Mouse (Mus musculus) activated CD4-positive, CD25-positive, alpha-beta regulatory T cell, adult 4 months (primary cell): ENCODE measurements at regions not wholly inside any gene's neighbourhood (a gene's known extent, or its start where the extent isn't known, plus 50 kb on each side); places are given as distances from the start of the nearest gene placed in this dataset.

Source experiments
- ATAC-seq: one replicate; pipeline ENCODE4 v1.8.0; 2017

DNA sequence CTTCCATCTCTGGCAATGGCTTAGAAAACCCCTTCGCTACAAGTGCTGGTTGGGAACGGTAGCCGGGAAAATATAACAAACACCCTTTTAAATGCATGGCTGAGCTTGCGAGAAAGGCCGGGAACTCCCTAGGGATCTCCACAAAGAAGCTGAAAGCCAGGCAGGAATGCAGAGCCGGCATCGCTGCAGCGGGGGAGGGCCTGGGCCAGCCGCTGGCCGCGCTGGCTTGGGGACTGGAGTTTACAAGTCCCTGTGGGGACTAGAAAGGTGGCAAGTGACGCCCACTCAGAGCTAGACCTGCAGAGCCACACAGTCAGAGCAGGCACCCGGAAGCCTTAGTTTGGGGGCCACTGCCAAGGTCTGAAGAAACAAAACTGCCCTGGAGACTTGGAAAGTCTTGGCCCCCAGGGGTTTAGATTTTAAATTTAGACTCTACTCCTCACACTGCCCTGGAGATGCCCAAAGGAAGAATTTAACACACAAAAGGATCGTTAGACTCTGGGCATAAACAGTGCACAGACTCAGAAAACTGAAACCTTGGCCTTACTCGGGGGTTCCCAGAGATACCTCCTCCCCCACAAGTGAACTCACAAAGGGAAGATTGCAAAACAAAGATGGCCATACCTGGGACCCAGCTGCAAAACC lies 59.4 kb downstream of the 1700001O22Rik start:
- ATAC-seq = no peak

DNA sequence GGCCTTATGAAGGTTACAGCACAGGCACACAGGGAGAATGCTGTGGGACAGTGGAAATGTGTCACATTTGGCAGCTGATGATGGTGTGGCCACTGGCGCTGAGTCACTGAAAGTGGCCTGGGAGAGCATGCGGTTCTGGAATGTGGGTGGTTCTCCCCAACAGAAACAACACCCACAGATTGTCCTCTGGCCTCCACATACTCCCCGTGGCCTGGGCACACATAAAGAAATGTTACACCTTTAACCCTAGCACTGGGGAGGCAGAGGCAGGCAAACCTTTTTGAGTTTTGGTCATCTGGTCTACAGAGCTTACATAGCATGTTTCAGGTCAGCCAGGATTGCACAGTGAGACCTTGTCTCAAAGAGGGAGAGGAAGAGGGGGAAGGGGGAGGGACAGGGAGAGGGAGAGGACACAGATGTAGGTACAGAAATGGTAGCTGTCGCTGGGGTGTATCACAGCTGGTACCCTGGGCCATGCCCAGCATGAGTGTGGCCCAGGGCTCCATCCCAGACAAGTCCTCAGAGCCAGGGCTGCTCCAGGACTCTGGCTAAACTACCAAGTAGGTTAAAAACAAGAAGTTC lies 60.1 kb downstream of the 1700001O22Rik start:
- no peak for ATAC-seq

DNA sequence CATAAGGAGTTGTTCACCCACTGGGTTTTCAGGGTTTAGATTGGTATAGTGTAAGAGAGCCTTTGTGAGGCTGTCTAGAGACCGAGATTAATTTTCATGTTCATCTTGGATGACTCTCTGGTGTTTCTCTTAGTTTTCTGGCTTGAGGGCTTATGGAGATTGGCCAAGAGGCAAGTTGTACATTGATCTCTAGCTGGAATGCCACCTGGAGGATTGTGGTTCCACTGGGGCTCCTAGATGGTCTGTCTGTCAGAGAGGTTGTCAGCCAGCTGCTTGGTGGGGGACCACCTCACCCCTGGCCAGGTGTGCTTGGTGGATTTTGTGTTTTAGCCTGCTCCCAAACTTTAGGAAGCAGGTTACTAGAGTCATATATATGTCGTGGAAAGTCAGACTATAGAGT lies 62.0 kb downstream of the 1700001O22Rik start:
- no peak for ATAC-seq

DNA sequence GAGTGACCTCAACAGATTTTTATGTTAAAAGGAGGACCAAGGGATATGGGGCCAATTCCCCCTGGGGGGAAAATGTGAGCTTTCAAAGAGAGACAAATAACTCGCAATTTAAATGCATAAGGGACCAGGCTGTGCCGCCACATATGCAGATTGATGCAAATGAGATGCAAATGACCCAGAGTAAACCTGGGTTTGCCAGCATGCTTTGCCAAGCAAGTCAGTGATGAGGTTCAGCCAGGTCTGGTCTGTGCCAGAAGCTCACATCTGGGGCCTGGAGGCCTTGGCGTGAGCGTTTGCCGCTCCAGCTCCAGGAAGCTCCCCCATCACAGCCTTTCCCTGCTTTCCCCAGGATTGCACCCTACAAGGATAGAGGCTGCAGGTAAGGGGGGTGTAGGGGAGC lies 65.7 kb downstream of the 1700001O22Rik start:
- no peak for ATAC-seq

DNA sequence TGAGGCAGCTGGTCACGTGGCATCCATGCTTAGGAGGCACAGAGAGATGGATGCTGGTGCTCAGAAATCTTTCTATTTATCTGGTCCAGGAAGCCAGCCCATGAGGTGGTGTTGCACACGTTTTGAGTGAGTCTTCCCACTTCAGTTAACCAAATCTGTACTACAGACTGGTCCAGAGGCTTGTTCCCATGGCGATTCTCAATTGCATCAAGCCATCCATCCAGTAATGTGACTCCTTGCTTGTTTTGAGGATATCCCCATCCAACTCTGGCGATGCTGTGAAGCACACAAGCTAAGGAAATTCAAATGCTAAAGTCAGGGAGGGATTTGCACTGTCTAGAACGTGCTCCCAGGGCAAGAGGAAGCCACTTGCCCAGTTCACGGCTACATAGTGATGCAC lies 66.8 kb downstream of the 1700001O22Rik start:
- ATAC-seq = no peak

DNA sequence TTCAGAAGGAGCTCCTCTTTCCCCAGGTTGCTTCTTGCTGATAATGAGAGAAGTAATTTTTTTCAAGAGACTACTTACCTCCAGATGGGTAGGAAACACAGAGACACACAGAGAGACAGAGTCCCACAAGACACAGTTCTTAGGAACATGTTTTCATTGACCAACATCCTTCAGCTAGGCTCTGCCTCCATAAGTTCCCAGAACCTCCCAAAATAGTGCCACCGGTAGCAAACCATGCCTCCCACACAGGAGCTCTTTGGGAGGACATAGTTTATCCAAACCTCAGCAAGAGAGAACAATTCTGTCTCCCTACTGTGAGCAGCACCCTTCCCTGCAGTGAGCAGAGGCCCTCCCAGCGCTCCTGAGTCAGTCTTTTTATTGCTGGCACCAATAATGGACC lies 67.2 kb downstream of the 1700001O22Rik start:
- no peak for ATAC-seq

DNA sequence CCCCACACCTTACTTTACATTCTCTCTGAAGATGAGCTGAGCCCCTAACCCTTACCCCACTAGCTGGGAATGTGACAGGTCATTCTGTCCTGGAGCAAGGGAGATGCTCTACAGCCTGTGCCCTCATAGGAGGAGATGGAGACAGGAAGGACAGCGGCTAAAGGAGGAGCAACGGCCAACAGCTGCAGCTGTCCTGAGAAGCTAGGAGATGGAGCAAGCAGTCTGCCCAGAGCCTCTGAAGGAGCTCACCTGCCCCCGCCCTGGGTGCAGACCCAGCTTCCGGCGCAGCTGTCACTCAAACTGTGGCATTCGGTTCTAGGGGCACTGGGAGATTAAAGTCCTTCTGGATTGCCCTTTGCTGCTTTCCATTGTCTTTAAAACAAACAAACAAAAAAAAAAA lies 69.6 kb downstream of the 1700001O22Rik start:
- no peak for ATAC-seq

DNA sequence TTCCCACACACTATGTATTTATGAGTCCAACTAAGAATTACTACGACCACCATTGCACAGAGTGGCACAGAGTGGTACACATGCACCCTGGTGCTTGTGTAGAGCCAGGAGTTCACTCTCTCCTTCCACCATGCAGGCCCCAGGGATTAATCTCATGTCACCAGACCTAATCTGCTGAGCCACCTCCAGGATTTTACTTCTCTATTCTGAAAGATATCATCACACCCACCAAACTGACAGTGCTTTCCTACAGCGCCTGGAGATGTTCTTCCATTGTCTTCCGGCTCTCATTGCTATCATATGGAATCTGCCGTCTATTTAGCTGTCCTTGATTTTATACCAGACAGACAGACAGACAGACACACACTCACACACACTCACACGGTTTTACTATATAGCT lies 71.6 kb downstream of the 1700001O22Rik start:
- no peak for ATAC-seq

DNA sequence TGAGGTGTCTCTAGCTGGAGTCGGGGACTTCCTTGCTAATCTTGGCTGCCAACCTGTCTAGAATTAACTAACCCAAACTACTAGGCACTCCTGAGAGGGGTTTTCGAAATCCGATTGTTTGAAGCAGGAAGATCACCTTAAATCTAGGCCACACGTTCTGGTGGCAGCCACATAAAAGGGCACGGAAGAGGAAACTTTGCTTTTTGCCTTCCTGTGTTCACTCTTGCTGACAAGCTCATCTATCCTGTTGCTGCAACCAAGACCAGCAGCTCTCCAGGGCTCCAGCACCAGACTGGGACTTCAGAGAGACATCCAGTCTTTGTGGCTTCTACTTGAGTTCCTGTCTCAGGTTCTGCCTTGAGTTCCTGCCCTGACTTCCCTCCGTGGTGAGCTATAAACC lies 75.5 kb downstream of the 1700001O22Rik start:
- ATAC-seq = peak; percentile 28

DNA sequence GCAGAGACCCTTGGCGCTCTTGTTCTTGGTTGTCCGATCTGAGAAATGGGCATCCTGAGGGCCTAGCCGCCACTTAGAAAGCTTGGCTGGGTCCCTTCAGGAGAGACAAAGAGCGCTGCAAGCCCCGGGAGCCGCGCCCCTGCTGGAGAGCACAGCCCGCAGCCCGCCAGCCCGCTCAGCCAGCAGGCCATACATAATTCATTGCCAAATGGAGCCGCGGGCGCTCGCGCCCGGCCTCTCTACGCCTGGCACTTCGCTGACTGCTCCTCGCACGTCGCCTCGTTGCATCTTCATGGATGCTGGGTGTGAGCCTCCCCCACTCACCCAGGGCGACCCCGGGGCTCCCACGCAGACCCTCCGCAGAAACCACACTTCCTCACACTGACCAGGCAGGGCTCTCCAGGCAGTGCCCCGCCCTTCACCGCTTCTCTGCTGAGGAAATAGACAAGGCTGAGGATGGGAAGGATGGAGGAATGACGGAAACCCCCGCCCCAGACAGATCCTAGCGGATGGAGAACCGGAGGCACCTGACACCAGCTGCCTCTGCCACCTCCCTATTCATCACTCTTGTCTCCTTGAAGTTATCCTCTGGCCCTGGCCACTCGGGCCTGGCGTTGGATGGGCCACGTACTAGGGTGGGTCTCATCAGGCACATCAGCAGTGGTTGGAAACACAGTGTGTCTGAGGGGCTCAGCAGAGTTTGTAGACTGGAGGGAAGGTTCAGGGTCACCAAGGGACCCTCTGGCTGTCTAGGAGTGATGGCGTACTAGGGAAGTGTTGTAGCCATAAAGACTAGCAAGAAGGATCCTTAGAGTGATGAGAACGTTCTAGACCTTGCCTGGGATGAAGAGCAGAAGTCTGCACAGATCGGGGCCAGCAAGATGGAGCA lies 77.6 kb downstream of the 1700001O22Rik start:
- no peak for ATAC-seq

DNA sequence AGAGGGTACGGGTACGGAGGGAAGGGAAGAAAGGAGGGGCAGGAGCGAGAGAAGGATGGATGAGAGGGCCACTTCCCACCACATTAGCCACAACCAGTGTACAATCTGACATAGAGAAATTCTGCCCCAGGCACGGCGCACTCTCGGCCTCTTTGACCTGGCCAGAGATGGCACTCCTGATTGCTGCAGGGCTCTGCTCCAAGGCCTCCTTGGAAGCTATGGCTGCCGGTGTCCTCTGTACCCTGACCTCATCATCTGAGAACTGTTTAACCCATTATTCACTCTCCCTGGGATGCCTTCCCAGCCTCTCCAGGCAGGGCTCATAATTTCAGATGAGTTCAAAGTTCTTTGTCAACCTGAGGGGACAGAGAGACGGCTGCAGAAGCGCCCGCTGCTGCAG lies 78.3 kb downstream of the 1700001O22Rik start:
- no peak for ATAC-seq

DNA sequence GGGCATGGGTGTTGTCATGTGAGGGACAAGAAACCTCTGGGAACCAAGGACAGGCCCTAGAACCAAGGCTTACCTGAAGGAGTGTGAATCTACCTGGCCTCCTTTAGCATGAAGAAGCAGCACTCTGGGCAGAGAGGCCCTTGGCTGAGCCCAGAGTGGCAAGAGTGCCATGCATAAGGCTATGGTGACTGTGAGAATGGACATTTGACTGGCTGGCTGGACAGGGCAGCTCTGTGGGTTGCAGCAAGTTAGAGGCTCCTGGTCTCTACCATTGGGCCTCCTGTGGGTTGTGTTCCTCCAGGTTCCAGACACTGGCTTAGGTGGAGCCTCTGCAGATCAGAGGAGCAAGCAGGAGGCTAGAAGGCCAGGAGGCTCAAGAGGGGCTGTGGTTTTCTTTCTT lies 78.9 kb downstream of the 1700001O22Rik start:
- no peak for ATAC-seq

DNA sequence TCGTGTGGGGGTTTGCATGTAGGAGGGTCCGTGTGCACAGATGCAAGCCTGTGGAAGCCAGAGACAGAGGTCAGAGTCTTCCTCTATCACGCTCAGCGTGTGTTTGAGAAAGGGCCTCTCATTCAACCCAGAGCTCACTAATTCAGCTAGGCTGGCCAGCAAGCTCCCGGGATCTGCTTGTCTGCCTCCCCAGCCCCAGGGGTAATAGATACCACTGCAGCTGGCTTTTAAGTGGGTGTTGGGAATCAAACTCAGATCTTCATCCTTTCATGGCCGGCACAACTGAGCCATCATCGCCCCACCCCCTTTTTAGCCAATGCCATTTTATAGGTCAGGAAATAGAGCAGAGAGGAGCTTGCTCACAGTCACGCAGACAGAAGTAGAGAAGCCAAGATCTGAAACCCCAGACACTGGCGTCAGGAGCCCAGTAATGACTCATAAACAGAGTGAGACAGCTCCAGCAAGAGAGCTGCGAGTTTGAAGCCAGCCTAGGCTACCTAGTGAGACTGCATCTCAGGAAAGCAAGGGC lies 80.3 kb downstream of the 1700001O22Rik start:
- no peak for ATAC-seq

DNA sequence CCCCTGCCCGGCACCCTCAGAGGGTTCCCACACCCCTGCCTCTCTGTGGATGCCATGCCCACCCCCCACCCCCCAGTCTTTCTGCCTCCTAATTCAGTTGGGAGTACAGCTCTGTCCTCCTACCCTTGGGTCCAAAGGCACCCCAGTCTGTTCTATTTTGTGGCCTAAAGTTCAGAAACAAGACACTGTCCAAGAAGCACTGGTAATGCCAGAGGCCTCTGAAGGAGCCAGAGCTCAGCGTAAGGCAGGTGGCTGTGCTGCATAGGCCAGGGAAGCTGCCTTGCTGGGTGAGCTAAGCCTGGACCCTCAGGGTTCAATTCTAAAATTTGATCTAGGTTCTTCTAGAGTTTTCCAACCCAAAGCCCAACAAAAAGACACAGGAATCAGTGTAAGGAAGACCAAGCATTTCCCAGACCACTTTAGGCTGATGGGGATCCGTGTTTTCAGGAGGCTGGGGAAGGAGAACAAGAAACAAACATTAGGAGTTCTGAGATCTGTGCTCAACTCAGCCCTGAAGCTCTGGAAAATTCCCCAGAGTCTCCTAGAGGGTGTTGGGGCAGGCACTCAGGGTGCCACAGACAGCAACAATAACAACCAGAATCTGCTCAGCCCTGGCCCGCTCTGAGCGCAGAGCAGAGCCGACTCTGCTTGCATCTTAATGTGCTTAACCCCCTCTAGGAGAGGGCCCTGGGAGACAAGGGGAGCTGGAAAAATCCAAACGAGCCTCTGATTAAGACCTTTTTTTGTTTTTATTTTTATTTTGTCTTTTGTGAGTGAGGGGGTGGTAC lies 81.0 kb downstream of the 1700001O22Rik start:
- ATAC-seq = no peak

DNA sequence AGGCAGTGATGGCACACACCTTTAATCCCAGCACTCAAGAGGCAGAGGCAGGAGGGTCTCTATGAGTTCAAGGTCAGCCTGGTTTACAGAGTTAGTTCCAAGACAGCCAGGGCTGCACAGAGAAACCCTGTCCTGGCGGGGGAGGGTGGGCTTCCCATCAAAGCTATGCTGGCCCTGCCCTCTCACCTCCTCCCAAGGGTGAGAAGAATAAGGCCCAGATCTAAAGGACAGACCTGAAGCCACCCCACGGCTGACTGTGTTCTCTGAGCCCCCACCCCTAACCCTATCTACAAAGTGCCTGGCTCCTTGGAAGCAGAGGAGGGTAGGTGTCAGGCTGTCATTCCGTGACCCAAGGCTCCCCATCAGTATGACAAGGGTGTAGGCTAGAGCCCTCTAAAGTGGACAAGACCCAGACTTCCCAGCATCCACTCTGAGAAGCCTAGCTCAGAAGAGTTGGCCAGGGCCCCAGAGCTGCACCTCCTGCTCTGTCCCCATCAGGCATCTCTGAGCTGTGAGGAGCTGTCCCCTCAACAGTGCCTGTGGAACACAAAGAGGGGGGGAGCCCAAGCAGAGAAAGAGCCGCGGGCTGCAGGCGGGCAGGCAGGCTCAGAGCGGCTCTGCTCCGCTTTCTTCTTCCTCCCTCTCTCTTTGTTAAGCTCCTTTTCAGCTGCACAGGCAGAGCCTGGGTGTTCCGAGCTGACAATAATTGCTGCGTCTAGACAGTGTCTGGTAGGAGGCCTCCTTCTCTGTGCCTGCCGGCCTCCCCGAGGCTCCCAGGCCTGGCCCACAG lies 81.8 kb downstream of the 1700001O22Rik start:
- no peak for ATAC-seq

DNA sequence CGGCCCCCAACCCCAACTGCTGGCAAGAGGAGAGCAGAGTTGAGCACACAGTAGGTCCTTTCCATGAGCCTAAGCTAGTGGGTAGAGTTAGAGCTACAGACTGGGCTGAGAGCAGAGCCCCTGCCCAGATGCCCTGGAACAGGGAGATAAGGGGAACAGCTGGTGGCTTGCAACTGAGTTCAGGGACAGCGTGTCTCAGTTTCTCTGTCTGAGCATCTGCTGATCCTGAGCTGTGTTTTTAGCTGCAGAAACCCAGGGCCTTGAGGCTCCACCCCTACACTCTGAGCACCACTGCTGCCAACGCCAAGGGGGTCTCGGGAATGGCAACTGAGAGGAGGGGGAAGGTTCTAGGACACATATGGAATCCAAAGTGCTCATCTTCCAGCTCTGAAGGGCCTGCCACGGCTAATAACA lies 82.4 kb downstream of the 1700001O22Rik start:
- no peak for ATAC-seq

DNA sequence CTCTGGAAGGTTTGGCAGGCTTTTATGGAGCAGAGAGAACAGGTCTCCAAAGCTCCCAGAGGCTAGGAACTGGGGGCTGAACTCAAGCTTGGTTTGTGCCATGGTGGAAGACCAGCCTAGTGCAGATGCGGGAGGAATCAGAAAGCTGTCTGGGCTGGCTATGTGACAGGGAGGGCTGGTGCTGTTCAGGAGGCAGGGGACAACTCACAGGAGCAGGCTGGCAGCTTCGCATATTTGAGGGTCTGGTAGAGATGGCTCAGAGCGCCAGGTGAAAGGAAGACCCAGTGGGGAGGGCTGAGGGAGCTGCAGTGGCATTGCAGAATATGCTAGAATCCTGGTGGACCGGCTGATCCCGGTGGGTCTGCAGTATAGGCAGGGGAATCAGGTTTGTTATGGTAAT lies 83.2 kb downstream of the 1700001O22Rik start:
- ATAC-seq = no peak

DNA sequence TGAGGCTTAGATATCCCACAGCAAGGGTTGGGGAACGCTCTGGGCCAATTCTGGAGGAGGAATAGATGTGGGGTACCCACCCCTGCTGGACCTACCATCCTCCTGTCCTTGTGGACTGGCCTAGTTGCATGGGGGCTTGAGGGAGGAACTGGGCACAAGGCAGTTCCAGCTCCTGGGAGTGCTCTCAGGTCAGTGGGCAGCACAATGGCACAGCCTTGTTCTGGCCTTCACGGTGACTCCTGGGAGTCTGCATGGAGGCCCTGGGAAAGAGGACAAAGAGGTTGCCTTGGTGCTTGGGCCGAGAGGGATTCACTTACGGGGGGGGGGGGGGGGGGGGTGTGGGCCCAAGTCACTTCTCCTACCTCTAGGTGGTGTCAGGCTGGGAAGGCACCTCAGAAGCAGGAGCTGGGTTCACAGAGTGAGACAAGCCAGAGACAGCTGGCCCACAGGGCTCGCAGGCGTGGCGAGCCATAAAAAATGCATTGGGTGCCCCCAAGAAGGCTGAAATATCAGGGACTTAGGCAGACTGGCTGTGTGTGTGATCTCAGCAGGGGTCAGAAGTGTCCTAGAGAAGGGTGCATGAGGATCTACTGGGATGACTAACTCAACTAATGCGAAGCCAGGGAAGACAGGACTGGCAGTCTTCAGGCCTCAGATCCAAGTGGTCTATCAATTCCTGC lies 83.7 kb downstream of the 1700001O22Rik start:
- ATAC-seq = no peak

DNA sequence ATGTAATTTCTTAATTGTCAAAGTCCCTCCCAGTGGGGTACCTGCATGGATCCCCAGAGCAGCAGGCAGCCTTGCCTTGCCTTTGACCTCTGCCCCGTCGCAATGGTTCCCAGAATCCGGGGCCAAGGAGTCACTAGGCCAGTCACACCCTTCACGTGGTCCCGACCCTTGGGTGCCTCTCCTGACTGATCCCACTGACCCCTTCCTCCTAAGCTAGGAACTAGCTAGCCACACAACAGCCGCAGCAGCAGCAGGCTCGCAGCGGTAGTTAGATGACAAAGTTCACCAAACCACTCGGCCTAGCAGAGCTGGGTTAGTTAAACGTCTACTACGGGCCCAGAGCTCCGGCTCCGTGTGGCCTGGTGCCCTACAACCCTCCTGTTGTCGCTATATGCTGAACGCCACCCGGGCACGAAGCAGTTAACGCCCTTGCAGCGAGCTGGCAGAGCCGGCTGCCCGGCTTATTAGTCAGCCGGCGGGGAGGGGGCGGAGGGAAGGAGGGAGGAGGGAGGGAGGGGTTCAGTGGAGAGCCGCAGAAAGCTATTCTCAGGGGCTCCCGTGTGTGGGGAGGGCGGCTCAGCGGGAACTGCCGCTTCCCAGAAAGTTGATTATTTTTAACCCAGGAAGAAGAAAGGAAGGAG lies 84.6 kb downstream of the 1700001O22Rik start:
- ATAC-seq = peak; percentile 66

DNA sequence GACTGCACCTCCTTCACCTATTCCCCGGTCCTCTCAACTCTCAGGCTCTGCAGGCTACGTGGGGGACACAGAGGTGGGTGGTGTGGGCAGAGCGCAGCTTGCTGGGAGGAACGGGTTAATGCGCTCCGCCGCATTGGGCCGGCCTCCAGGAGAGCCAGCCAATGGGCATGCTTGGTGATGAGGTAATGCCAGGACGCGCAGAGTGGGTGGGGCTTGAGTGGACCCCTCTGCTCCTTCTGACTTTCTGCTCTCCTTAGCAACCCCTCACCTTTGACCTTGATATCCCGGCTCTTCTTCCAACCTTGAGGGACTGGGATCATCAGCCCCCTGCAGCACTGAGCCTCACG lies 85.2 kb downstream of the 1700001O22Rik start:
- ATAC-seq = peak; percentile 81
